Mouse (Mus musculus) cerebral cortex, adult 2 months (tissue): Measurements from ENCODE around the gene Kif26a.

Experiments used
- WGBS: fragments of 180-500 bp; shearing (Covaris S2); methylation state at CpG from one replicate; pipeline ENCODE4 v1.1.7; 2018; 5-methylcytosine and 5-hydroxymethylcytosine counted together

Kif26a gene

DNA sequence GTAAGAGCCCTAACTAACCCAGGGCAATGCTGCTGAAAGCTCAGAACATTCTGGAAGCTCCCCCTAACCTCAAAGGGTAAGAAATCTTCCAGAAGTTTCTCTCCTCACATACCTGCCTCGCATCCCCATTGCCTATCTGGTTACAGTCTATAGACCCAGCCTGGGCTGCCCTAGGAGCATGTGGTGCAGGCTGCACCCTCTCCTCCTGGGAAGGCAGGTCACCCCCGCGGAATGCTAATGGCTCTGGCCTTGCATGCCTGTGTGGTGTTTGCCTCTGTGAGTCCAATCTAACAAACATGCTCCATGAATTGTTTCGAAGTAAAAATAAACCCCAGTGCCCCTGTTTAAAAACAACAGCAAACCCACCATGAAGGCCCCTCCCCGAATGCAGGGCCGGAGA is 75.3 kb downstream of the Kif26a start:
- WGBS, result 62% methylated on average over 6 of the region's 6 CpGs

- WGBS, result 52% methylated on average over 19 of the region's 19 CpGs
Measured at GRCm38 (mm10) chr12:112221754-112222439, 75.9 kb downstream of the Kif26a start.

DNA sequence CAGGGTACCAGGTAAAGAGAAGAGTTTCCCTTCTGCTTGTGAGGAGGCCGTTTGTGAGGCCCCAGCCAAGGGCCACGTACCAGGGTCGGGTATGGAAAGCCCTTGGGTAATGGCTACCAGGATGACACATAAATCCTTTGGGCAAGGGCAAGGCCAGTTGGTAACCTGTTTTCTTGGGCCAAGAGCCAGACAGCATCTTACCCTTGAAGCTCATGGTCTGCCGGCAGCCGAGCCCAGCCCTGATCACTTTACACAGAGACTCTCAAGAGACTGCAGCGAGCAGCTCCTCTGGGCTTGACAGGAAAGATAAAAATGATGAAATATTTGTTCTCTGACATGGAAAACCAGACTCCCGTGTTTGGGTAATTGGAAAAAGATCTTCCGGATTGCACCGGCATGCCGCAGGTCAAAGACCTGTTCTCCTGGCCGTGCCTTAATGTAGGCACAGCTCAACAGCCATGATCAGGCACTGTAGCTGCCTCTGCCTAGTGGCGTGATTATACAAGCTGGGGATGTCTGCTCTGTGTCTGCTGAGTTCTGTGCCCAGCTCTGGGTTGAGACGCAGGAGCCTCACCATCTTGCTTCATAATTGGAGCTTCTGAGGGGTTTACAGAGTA is 77.8 kb downstream of the Kif26a start:
- WGBS, result 92% methylated on average over 13 of the region's 13 CpGs

DNA sequence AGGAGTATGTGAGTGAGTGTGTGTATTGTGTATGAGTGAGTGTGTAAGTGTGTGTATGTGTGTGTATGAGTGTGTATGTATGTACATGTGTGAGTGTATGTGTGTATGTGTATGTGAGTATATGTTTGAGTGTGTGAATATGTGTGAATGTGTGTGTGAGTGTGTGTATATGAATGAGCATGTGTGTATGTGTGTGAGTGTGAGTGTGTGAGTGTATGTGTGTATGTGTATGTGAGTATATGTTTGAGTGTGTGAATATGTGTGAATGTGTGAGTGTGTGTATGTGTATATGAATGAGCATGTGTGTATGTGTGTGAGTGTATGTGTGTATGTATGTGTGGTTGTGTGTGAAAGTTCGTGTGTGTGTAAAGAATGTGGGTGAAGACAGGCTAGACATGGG is 80.2 kb downstream of the Kif26a start:
- 97% methylated on average over 1 of the region's 1 CpGs for WGBS

- 93% methylated on average over 2 of the region's 2 CpGs for WGBS
Measured at GRCm38 (mm10) chr12:112226656-112227055, 80.6 kb downstream of the Kif26a start.

DNA sequence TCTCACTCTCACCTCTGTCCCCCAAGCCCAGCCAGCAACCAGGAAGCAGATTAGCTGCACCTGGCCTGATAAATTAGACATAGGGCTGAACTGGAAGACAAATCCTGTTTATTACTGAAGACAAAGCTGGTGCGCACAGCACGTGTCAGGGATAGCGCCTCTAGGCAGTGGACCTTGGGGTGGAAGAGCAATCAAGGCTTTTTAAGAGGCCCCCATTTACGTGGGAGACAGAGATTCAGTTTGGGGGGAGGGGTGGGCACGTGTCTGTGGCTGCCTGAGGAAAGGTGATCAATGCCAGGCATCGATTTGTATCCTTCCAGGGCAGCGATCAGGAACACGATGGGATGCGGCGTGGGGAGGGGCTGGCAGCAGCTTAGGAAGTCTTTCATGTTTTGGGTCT is 83.1 kb downstream of the Kif26a start:
- 80% methylated on average over 10 of the region's 10 CpGs for WGBS

DNA sequence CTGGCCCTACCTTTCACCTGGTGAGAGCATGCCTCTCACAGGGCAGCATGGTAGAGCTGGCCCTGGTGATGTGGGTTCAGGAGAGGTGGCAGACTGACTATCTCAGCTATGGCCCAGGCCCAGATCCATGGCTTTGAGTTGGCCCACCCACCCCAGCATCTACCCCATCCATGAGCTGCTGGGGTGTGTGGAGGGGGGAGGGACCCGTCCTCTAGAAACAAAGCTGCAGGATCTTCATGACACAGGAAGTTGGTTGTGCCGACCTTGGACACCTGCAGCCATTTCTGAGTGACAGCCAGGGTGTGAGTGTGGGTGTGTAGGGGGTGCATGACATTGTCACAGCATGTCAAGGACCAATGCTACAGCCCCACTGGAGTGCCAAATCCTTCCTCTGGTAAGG is 84.2 kb downstream of the Kif26a start:
- WGBS, result 88% methylated on average over 2 of the region's 2 CpGs
